Mouse (Mus musculus) MEL (cell line): ENCODE measurements around the gene Skida1. TPM values are rescaled to one million over a fixed set of nuclear protein-coding genes. Genes with fewer than 3 reads are reported as not detected.

Experiments
- DNase-seq: peaks from one replicate; pipeline ENCODE4 v3.0.0; 2011; ENCODE audit warnings: low read depth, low spot score
- H3K27ac ChIP-seq: 2 replicates; pipeline ENCODE4 v1.5.1; 2012; ENCODE audit warnings: low read depth, mild to moderate bottlenecking, control low read depth, low read length, moderate library complexity; ENCODE audit not compliant: control insufficient read depth
- H3K27me3 ChIP-seq, 2 experiments: fragments of 150-350 bp in 1 of 2; sonication (generic) in 1 of 2; 2 replicates each; pipeline ENCODE4 v1.6.1; 2012; ENCODE audit warnings: low read length in 2 of 2, mild to moderate bottlenecking in 2 of 2, improper control_type of control experiment in 1 of 2, moderate library complexity in 1 of 2; ENCODE audit not compliant: insufficient read depth in 2 of 2, control insufficient read depth in 1 of 2
- H3K36me3 ChIP-seq, 2 experiments: 2 replicates each; pipeline ENCODE4 v1.6.1; 2012 to 2014; ENCODE audit warnings: low read length in 2 of 2, improper control_type of control experiment in 1 of 2, inconsistent platforms in 1 of 2, mild to moderate bottlenecking in 1 of 2; ENCODE audit not compliant: insufficient read depth in 2 of 2, control insufficient read depth in 1 of 2
- H3K4me1 ChIP-seq, 2 experiments: fragments of 150-350 bp in 1 of 2; sonication (generic) in 1 of 2; 2 replicates each; pipeline ENCODE4 v1.6.1; 2012; ENCODE audit warnings: low read length in 2 of 2, improper control_type of control experiment in 1 of 2, mild to moderate bottlenecking in 1 of 2; ENCODE audit not compliant: insufficient read depth in 2 of 2, control insufficient read depth in 1 of 2
- H3K4me3 ChIP-seq, 2 experiments: fragments of 150-350 bp in 1 of 2; sonication (generic) in 1 of 2; 2 replicates each; pipeline ENCODE4 v1.5.1; 2012; ENCODE audit warnings: low read depth in 2 of 2, low read length in 2 of 2, mild to moderate bottlenecking in 2 of 2, moderate library complexity in 2 of 2, control low read depth in 1 of 2, improper control_type of control experiment in 1 of 2; ENCODE audit not compliant: control insufficient read depth in 1 of 2, insufficient read depth in 1 of 2
- H3K79me2 ChIP-seq: 2 replicates; pipeline ENCODE4 v1.6.1; 2012; ENCODE audit warnings: mild to moderate bottlenecking, low read length, moderate library complexity; ENCODE audit not compliant: control insufficient read depth, poor library complexity, insufficient read depth
- H3K9ac ChIP-seq: 2 replicates; pipeline ENCODE4 v1.6.1; 2012; ENCODE audit warnings: low read depth, mild to moderate bottlenecking, control low read depth, low read length, moderate library complexity; ENCODE audit not compliant: control insufficient read depth, poor library complexity, severe bottlenecking
- H3K9me3 ChIP-seq: fragments of 150-350 bp; sonication (generic); replicated peaks from 2 replicates; pipeline ENCODE4 v1.6.1; 2012; ENCODE audit warnings: mild to moderate bottlenecking, low read length, improper control_type of control experiment, moderate library complexity; ENCODE audit not compliant: insufficient read depth
- BHLHE40 ChIP-seq: IDR thresholded peaks from 2 replicates; pipeline ENCODE4 v1.6.1; 2012; ENCODE audit warnings: low read depth, mild to moderate bottlenecking, inconsistent platforms, low read length, improper control_type of control experiment, borderline replicate concordance
- CHD2 ChIP-seq: IDR thresholded peaks from 2 replicates; pipeline ENCODE4 v1.6.1; 2011; ENCODE audit warnings: low read length, improper control_type of control experiment
- CTCF ChIP-seq, 3 experiments: IDR thresholded peaks in 2 of 3; conservative IDR thresholded peaks in 1 of 3; 2 replicates each; pipeline ENCODE4 v1.5.1; 2011 to 2012; ENCODE audit warnings: low read length in 3 of 3, low read depth in 2 of 3, mild to moderate bottlenecking in 2 of 3, improper control_type of control experiment in 1 of 3, inconsistent platforms in 1 of 3, mixed read lengths in 1 of 3, moderate library complexity in 1 of 3; ENCODE audit not compliant: control insufficient read depth in 1 of 3, insufficient read depth in 1 of 3, poor library complexity in 1 of 3, severe bottlenecking in 1 of 3
- ELF1 ChIP-seq: IDR thresholded peaks from 2 replicates; pipeline ENCODE4 v1.6.1; 2014; ENCODE audit warnings: low read depth, mild to moderate bottlenecking, inconsistent platforms, low read length, improper control_type of control experiment, moderate library complexity
- ETS1 ChIP-seq: IDR thresholded peaks from 2 replicates; pipeline ENCODE4 v1.6.1; 2012; ENCODE audit warnings: low read depth, mild to moderate bottlenecking, inconsistent platforms, low read length, improper control_type of control experiment, moderate library complexity
- HCFC1 ChIP-seq: IDR thresholded peaks from 2 replicates; pipeline ENCODE4 v1.6.1; 2012; ENCODE audit warnings: low read depth, mild to moderate bottlenecking, inconsistent platforms, low read length, improper control_type of control experiment, moderate library complexity
- JUND ChIP-seq: IDR thresholded peaks from 2 replicates; pipeline ENCODE4 v1.6.1; 2011; ENCODE audit warnings: low read depth, mild to moderate bottlenecking, improper control_type of control experiment, low read length
- MAFK ChIP-seq: IDR thresholded peaks from 2 replicates; pipeline ENCODE4 v1.6.1; 2011; ENCODE audit warnings: low read depth, mild to moderate bottlenecking, low read length, improper control_type of control experiment, borderline replicate concordance
- MAX ChIP-seq: IDR thresholded peaks from 2 replicates; pipeline ENCODE4 v1.6.1; 2011; ENCODE audit warnings: low read length, improper control_type of control experiment
- MXI1 ChIP-seq: IDR thresholded peaks from 2 replicates; pipeline ENCODE4 v1.6.1; 2011; ENCODE audit warnings: mild to moderate bottlenecking, low read depth, low read length, improper control_type of control experiment
- MYB ChIP-seq: IDR thresholded peaks from 2 replicates; pipeline ENCODE4 v1.6.1; 2011; ENCODE audit warnings: mild to moderate bottlenecking, low read depth, low read length, improper control_type of control experiment
- MYC ChIP-seq: IDR thresholded peaks from 2 replicates; pipeline ENCODE4 v1.6.1; 2011; ENCODE audit warnings: low read depth, mild to moderate bottlenecking, low read length, improper control_type of control experiment, moderate library complexity
- NRF1 ChIP-seq: IDR thresholded peaks from 2 replicates; pipeline ENCODE4 v1.6.1; 2014; ENCODE audit warnings: low read depth, mild to moderate bottlenecking, inconsistent platforms, low read length, improper control_type of control experiment, moderate library complexity; ENCODE audit not compliant: poor library complexity, insufficient read depth, severe bottlenecking
- POLR2A ChIP-seq, 2 experiments: IDR thresholded peaks; 2 replicates each; pipeline ENCODE4 v1.6.1; 2011 to 2012; ENCODE audit warnings: low read length in 2 of 2, mild to moderate bottlenecking in 2 of 2, control low read depth in 1 of 2, improper control_type of control experiment in 1 of 2, low read depth in 1 of 2, moderate library complexity in 1 of 2; ENCODE audit not compliant: control insufficient read depth in 1 of 2, insufficient read depth in 1 of 2, poor library complexity in 1 of 2
- POLR2AphosphoS2 ChIP-seq: IDR thresholded peaks from 2 replicates; pipeline ENCODE4 v1.6.1; 2011; ENCODE audit warnings: low read length, improper control_type of control experiment
- POLR2AphosphoS5 ChIP-seq: IDR thresholded peaks from 2 replicates; pipeline ENCODE4 v1.6.1; 2012; ENCODE audit warnings: low read depth, borderline replicate concordance, mild to moderate bottlenecking, inconsistent platforms, low read length, moderate library complexity, mixed read lengths
- RAD21 ChIP-seq: IDR thresholded peaks from 2 replicates; pipeline ENCODE4 v1.6.1; 2011; ENCODE audit warnings: mild to moderate bottlenecking, low read depth, low read length, improper control_type of control experiment
- RCOR1 ChIP-seq: IDR thresholded peaks from 2 replicates; pipeline ENCODE4 v1.6.1; 2012; ENCODE audit warnings: low read depth, mild to moderate bottlenecking, inconsistent platforms, low read length, improper control_type of control experiment
- SIN3A ChIP-seq: IDR thresholded peaks from 2 replicates; pipeline ENCODE4 v1.6.1; 2012; ENCODE audit warnings: low read length, improper control_type of control experiment, inconsistent platforms
- SMC3 ChIP-seq: IDR thresholded peaks from 2 replicates; pipeline ENCODE4 v1.6.1; 2011; ENCODE audit warnings: low read depth, low read length, improper control_type of control experiment
- TAL1 ChIP-seq: IDR thresholded peaks from 2 replicates; pipeline ENCODE4 v1.6.1; 2012; ENCODE audit warnings: mild to moderate bottlenecking, inconsistent platforms, low read length, moderate library complexity, mixed read lengths
- TBP ChIP-seq: IDR thresholded peaks from 2 replicates; pipeline ENCODE4 v1.8.0; 2011; ENCODE audit warnings: low read depth, low read length, improper control_type of control experiment
- TCF12 ChIP-seq: IDR thresholded peaks from 2 replicates; pipeline ENCODE4 v1.6.1; 2014; ENCODE audit warnings: low read depth, mild to moderate bottlenecking, inconsistent platforms, low read length, improper control_type of control experiment, moderate library complexity
- USF1 ChIP-seq: IDR thresholded peaks from 2 replicates; pipeline ENCODE4 v1.6.1; 2014; ENCODE audit warnings: low read depth, mild to moderate bottlenecking, inconsistent platforms, low read length, improper control_type of control experiment, moderate library complexity
- USF2 ChIP-seq, 2 experiments: IDR thresholded peaks; 2 replicates each; pipeline ENCODE4 v1.6.1; 2011 to 2012; ENCODE audit warnings: improper control_type of control experiment in 2 of 2, low read length in 2 of 2, borderline replicate concordance in 1 of 2, inconsistent platforms in 1 of 2, low read depth in 1 of 2, mild to moderate bottlenecking in 1 of 2; ENCODE audit not compliant: insufficient read depth in 1 of 2
- ZKSCAN1 ChIP-seq: IDR thresholded peaks from 2 replicates; pipeline ENCODE4 v1.6.1; 2012; ENCODE audit warnings: low read depth, mild to moderate bottlenecking, inconsistent platforms, low read length, improper control_type of control experiment, moderate library complexity
- ZMIZ1 ChIP-seq: IDR thresholded peaks from 2 replicates; pipeline ENCODE4 v1.6.1; 2012; ENCODE audit warnings: low read depth, mild to moderate bottlenecking, inconsistent platforms, low read length, improper control_type of control experiment, moderate library complexity
- polyA plus RNA-seq, 2 experiments: library from polyadenylated mRNA; stranded (reverse) in 1 of 2; unstranded in 1 of 2; fragments of >175 nt in 1 of 2; fragments of >200 nt in 1 of 2; gene quantifications; 2 replicates each; pipeline versions ENCODE4 v1.2.1 to v1.2.4; 2012; ENCODE audit warnings: low replicate concordance in 2 of 2, low read depth in 1 of 2; ENCODE audit not compliant: insufficient read length in 2 of 2, insufficient read depth in 1 of 2, missing spikeins in 1 of 2
- total RNA-seq: library from RNA; depleted of rRNA; stranded (reverse); fragments of 300-350 nt; gene quantifications from 2 replicates; pipeline ENCODE4 v1.2.3, GENCODE M21; 2012

The Skida1 gene
- total and polyA plus RNA-seq, 3 experiments, result 0.12 to 0.88 TPM; not detected in 1

DNA sequence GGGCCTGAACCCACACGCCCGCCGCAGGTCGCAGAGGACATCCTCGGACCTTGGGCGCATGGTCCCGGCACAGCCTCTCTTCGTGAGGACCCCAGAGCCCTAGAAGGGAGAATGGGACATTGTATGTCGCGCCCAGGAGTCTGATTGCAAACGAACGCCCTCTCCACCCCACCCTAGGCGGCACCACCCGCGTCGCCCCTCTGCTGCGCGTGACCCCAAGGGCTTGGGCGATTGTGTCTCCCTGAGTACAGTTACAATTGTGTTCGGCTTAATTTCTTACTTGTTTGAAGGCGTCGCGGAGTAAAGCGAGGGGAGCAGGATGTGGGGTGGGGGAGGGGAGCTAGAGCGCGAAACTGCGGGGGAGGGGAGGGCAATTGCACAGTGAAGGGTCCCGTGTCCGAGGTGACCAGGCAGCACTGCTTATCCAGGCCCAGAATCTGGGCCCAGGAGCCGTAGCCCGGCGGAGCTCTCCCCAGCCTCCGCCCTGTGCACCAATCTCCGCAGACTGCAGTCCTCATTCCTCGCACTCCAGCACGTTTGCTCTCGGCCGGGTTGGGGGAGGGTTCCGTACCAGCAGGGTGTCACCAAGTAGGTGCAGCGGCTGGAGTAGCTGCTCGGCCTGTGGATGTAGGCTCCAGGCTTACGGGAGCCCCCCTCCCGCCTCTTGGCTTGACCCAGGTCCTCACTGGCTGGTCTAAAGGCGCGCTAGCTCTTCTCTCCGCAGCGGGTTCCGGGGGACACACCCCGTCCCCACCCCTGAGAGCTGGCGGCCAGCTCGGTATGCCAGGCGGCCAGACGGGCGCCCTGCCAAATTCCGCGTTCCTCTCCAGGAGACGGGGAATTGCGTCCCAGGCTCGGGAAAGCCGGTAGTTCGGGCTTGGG lies 20.5 kb downstream of the Skida1 start:
- Histone ChIP-seq H3K9me3 (no peaks in the 10 kb centered on the region), H3K27me3 (peaks cover 5 to 8% of the 10 kb centered on the region in 2 experiments), H3K4me3 (peak overlapping the region; percentile 56 to 74), H3K36me3 (no peaks in the 10 kb centered on the region), H3K4me1 (peaks cover 0 to 5% of the 10 kb centered on the region in 2 experiments; a peak in 1 of 4 replicates), H3K9ac (peak overlapping the region; percentile 74), H3K27ac (no peak overlapping the region), H3K79me2 (no peaks in the 10 kb centered on the region)
- DNase-seq, result peak; percentile 71
- no peak for TF ChIP-seq POLR2AphosphoS5
- TF ChIP-seq MYC, result no peak
- no peak for TF ChIP-seq SMC3
- TF ChIP-seq RCOR1, result 0 out of 2 replicates have a peak, but pooled peaks have one; percentile 7
- peak; percentile 31; the same call in 1 of the 2 replicates for TF ChIP-seq SIN3A
- TF ChIP-seq TCF12, result 0 out of 2 replicates have a peak, but pooled peaks have one; percentile 3
- no peak for TF ChIP-seq CHD2
- 0 out of 2 replicates have a peak, but pooled peaks have one; percentile 9 for TF ChIP-seq HCFC1
- peak in 1 of 2 experiments; percentile 29; a peak in 1 of 4 replicates for TF ChIP-seq POLR2A (IDR thresholded peaks at IDR 0.05; ENCODE audit: control insufficient read depth in 1 of 2, insufficient read depth in 1 of 2, low read depth in 1 of 2, low read length in 2 of 2, poor library complexity in 1 of 2)
- no peak for TF ChIP-seq TAL1
- TF ChIP-seq POLR2AphosphoS2, result no peak
- no peak for TF ChIP-seq USF1
- TF ChIP-seq JUND, result no peak
- TF ChIP-seq CTCF (IDR thresholded peaks at IDR 0.05 in 2 of 3, conservative IDR thresholded peaks at IDR 0.05 in 1 of 3; ENCODE audit: control insufficient read depth in 1 of 3, insufficient read depth in 1 of 3, low read depth in 2 of 3, low read length in 3 of 3, poor library complexity in 1 of 3, severe bottlenecking in 1 of 3), result no peak
- TF ChIP-seq MAX, result peak; percentile 33; the same call in 1 of the 2 replicates

DNA sequence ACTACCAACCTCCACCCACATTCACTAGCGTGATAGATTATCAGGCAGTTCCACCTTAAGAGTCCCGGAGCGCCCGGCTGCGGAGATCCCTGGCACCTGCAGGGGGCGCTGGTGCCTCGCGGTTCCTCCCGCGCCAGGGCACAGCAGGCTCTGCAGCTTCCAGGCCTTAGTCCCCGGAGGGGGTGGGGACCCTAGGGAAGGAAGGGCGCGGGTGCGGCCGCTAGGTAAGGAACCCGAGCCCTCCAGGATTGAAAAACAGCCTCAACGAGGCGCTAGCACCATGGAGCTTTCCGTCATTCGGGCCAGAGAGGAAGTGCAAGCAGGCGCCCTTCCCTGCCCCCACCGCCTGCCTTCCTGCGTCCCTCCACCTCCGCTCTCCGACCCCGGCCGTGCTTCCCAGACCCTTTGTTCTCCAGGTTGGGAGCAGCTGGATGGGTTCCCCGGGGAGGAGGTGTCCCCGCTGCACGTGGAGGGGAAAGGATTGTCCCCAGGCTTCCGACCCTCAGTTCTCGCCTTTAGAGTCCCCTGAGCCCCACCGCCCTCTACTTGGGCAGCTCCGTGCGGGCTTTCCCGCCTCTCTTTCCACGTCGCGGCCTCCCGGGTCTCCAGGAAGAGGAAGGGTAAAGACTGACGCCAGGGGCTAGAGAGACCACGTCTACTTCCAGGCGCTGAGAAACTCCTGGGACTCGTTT lies 21.3 kb downstream of the Skida1 start:
- peak; percentile 95 for DNase-seq
- no peaks in the 10 kb centered on the region for H3K9me3 ChIP-seq
- H3K4me1 ChIP-seq, result peaks cover 0 to 5% of the 10 kb centered on the region in 2 experiments; a peak in 1 of 4 replicates
- H3K79me2 ChIP-seq, result no peaks in the 10 kb centered on the region
- H3K9ac ChIP-seq, result peak overlapping the region; percentile 74
- H3K36me3 ChIP-seq, result no peaks in the 10 kb centered on the region
- peaks cover 2 to 8% of the 10 kb centered on the region in 2 experiments; a peak in 3 of 4 replicates for H3K27me3 ChIP-seq
- peak overlapping the region; percentile 27; the same call in 1 of the 2 replicates for H3K27ac ChIP-seq
- H3K4me3 ChIP-seq, result peak overlapping the region; percentile 56 to 74
- no peak for TF ChIP-seq JUND
- TF ChIP-seq ETS1, result peak; percentile 23; the same call in 1 of the 2 replicates
- TF ChIP-seq MXI1, result peak; percentile 72
- no peak; the same call in 1 of the 2 replicates for TF ChIP-seq ELF1
- TF ChIP-seq ZKSCAN1, result no peak
- no peak for TF ChIP-seq NRF1
- peak; percentile 29; the same call in 1 of the 2 replicates for TF ChIP-seq TAL1
- peak; percentile 33; the same call in 1 of the 2 replicates for TF ChIP-seq TBP
- peak; percentile 94 for TF ChIP-seq RAD21
- TF ChIP-seq MYB, result no peak
- peak; percentile 87 for TF ChIP-seq SMC3
- no peak for TF ChIP-seq POLR2AphosphoS2
- peak; percentile 55; the same call in 1 of the 2 replicates for TF ChIP-seq BHLHE40
- peak; percentile 18; the same call in 1 of the 2 replicates for TF ChIP-seq RCOR1
- no peak for TF ChIP-seq POLR2AphosphoS5
- no peak for TF ChIP-seq ZMIZ1
- TF ChIP-seq MAFK, result no peak
- no peak for TF ChIP-seq USF2 (IDR thresholded peaks at IDR 0.05; ENCODE audit: borderline replicate concordance in 1 of 2, insufficient read depth in 1 of 2, low read depth in 1 of 2, low read length in 2 of 2)
